Mouse (Mus musculus) CD4-positive, CD25-positive, alpha-beta regulatory T cell, adult 4 months (primary cell): ENCODE measurements around the gene Caskin2. TPM values are rescaled to one million over a fixed set of nuclear protein-coding genes. Genes with fewer than 3 reads are reported as not detected.
"Not testable (repeated sequence)": the region's sequence is repeated elsewhere in the genome, so short reads cannot be mapped to it uniquely, and the experiment has no call there.

ENCODE experiments used
- ATAC-seq: one replicate; pipeline ENCODE4 v1.8.0; 2017
- polyA plus RNA-seq, 2 experiments: library from polyadenylated mRNA; unstranded; fragments of 100-300 nt; shearing (Covaris generic); gene quantifications; one replicate each; pipeline ENCODE4 v1.2.1; 2017

Caskin2 gene
- under 1 TPM; 0.69 to 0.85 TPM for polyA plus RNA-seq

- peak; percentile 80 for ATAC-seq
Observed at GRCm38 (mm10) chr11:115813507-115814296, at the start of gene Caskin2. Gene Caskin2, minus strand, starts transcription at chr11:115813639.

- peak; percentile 86 for ATAC-seq
Observed at GRCm38 (mm10) chr11:115859143-115859945, 45.9 kb upstream of the Caskin2 start.

GRCm38 (mm10) chr11:115858354-115858753 lies 44.9 kb upstream of the Caskin2 start, which contains the start of gene Myo15b:
Gene Myo15b, plus strand, starts transcription at chr11:115858406.
- ATAC-seq, result no peak

GRCm38 (mm10) chr11:115857936-115858335 lies 44.5 kb upstream of the Caskin2 start:
- no peak for ATAC-seq

- not testable (repeated sequence) for ATAC-seq
Observed at GRCm38 (mm10) chr11:115857146-115857545, 43.7 kb upstream of the Caskin2 start.

GRCm38 (mm10) chr11:115854674-115855073 lies 41.2 kb upstream of the Caskin2 start:
- no peak for ATAC-seq

- ATAC-seq, result no peak
Observed at GRCm38 (mm10) chr11:115845819-115846218, 32.4 kb upstream of the Caskin2 start.

GRCm38 (mm10) chr11:115844240-115844639 lies 30.8 kb upstream of the Caskin2 start:
- no peak for ATAC-seq

GRCm38 (mm10) chr11:115843891-115844239 lies 30.4 kb upstream of the Caskin2 start:
- no peak for ATAC-seq

GRCm38 (mm10) chr11:115843141-115843890 lies 29.9 kb upstream of the Caskin2 start:
- no peak for ATAC-seq

GRCm38 (mm10) chr11:115841961-115842550 lies 28.6 kb upstream of the Caskin2 start:
- no peak for ATAC-seq

- no peak for ATAC-seq
Observed at GRCm38 (mm10) chr11:115841044-115841443, 27.6 kb upstream of the Caskin2 start.

GRCm38 (mm10) chr11:115839732-115840131 lies 26.3 kb upstream of the Caskin2 start:
- ATAC-seq, result no peak

GRCm38 (mm10) chr11:115838895-115839311 lies 25.5 kb upstream of the Caskin2 start:
- ATAC-seq, result no peak

GRCm38 (mm10) chr11:115837606-115838345 lies 24.3 kb upstream of the Caskin2 start:
- ATAC-seq, result no peak

- ATAC-seq, result no peak
Observed at GRCm38 (mm10) chr11:115836656-115837395, 23.4 kb upstream of the Caskin2 start.

- no peak for ATAC-seq
Observed at GRCm38 (mm10) chr11:115834033-115834432, 20.6 kb upstream of the Caskin2 start.

- no peak for ATAC-seq
Observed at GRCm38 (mm10) chr11:115833021-115833513, 19.6 kb upstream of the Caskin2 start.

GRCm38 (mm10) chr11:115832523-115832922 lies 19.1 kb upstream of the Caskin2 start:
- ATAC-seq, result no peak

- no peak for ATAC-seq
Observed at GRCm38 (mm10) chr11:115832064-115832463, 18.6 kb upstream of the Caskin2 start.

- no peak for ATAC-seq
Observed at GRCm38 (mm10) chr11:115831518-115831917, 18.1 kb upstream of the Caskin2 start.
